Mouse (Mus musculus) thymus, postnatal 36 days (tissue): Measurements from ENCODE around the gene Mnt.
"Not testable (repeated sequence)": the region's sequence is repeated elsewhere in the genome, so short reads cannot be mapped to it uniquely, and the experiment has no call there.

ENCODE experiments used
- DNase-seq, 2 experiments: peaks; one replicate each; pipeline ENCODE4 v3.0.0; 2022; ENCODE audit warnings: mixed read lengths in 2 of 2

Mnt gene

DNA sequence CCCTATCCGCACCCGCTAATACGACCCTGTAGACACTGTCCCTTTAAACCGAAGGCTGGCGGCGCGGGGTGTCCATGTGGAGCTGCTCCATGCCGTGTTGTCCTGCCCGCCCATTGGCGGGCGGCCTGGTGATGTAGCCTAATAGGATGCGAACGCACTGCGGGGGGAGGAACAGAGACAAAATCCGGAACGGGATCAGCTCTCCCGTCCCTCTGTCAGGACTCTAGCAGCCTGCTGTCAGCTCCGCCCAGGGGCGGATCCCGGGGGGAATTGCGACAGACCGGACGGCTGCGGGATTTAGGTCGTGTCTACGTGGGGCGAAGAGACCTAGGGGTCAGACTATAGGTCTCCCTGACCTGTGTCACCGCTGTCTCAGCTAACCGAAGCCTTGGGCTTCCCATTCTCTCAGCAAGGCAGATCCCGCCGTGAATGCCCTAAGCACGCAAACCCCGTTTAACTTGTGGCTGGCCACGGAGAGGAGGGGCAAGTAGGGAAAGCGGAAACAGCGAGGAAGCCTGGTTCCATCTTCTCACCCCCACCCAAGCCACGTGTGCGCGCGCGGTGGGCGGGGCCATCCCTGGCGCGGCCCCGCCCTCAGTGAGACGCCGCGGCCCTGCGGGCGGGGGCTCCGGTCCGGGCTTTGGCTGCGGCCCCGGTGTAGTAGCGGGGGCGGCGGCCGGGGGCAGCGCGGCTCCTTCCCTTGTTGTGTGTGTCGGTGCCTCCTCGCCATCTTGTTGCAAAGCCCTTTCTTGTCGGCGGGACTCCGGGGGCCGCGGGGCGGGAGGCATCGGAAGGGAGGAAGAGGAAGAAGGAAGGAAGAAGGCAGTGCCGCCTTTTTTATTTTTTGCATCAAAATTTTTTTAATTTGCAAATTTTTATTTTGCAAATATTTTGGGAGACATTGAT, at the start of gene Mnt:
Gene Mnt (plus strand): TSS at position 665 of the 906 bp plus-strand sequence.
- peak; percentile 90 to 93 for DNase-seq

DNA sequence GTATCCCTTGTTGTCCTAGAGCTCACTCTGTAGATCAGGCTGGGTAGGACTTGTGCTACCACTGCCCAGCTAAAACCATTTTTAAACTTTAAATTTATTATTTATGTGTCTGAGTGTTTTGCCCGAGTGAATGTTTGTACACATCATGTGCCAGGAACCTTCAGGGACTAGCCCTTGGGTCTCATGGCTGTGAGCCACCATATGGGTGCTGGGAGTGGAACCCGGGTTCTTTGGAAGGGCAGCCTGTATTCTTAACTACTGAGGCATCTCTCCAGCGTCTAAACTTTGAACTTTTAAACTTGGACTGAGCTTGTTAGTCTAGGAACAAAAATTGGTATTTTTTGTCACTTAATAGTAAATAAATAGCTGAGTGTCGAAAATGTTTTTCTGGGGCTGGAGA, 37.8 kb upstream of the Mnt start:
- no peak for DNase-seq

DNA sequence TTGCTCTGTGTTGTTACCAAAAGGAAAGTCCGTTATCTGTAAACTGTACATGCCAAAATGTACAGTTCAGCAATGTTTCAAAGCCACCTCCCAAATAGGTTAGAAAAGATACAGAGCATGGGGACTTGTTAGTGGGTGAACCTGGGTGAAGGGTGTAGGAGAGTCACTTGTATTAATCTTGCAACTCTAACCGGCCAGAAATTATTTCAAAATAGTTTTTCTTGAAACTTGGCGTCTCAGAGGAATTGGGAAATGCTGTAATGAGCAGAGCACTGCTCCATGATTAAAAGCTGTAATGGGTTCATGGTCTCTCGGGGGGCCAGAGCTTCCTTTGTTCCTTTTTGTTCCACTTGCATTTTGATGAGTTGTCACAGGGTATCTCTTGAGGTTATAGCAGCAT, 30.1 kb upstream of the Mnt start:
- DNase-seq = no peak

DNA sequence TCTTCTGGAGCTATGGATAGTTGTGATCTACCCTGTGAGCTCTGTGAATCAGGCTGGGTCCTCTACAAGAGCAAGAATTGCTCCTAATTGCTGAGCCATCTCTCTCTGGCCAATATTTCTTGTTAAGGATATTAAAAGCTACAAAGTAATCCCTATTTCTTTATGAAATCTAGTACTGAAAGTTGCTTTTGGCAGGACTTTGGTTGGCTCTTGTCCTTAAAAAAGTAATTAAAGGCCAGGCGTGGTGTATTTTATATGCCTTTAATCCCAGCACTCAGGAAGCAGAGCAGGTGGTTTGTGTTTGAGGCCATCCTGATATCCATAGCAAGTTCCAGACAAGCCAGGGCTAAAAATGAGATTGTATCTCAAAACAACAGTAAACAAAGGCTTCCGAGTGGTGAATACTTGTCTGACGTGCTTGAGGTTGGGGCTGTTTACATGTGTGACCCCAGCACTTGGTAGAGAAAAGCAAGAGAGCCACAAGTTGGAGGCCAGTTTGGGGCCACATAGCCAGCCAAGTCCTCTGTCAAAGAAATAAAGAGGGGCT, 26.6 kb upstream of the Mnt start:
- no peak for DNase-seq

DNA sequence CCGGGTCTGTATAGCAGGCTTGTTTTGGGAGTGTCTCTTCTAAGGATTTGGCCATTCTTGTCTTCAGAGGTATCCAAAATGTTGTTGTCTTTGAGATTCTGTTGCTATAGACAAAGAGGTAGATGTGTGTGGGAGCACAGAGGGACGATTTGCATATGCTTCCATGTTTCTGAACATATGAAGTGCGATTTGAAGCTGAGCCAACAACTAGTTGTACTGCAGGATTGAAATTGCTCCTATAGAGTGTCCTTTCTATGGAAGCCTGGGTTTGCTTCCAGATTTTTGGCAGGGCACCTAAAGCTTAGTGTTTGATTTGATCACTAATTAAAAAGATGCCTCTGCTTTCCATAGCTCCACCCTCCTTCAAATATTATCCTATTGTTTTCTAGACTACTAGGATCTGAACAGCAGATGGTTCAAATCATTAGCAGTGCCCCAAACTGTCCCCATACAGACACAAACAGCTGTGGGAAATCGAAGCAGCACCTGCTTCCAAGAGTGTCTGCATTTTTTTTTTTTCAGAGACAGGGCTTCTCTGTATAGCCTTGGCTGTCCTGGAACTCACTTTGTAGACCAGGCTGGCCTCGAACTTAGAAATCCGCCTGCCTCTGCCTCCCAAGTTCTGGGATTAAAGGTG, 23.4 kb upstream of the Mnt start:
- DNase-seq = no peak

DNA sequence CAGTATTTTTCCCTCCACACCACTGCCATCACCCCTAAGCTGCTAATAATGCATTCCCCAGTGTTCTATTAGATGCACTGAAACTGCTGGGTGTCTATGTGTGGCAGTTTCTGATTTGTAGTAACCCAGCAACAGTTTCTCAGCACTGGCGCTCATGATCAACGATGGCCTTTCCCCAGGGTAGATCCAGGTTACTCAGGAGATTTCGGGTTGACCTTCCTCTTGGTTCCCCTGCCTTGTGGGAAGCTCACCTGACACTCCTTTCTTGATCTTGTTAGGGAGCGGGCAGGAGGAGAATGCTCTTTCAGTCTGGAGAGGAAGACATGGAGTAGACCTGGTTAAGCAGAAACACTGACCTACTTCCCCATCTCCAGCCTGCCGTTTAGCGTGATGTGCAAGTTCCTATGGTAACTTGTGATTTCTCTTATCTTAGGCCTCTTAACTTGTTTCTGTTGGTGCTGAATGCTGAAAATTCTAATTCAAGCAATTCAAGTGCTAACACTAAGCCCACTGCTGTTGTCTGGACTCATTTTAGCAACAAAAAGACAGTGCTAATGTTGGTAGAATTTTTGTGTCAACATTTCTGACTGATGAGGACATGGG, 22.4 kb upstream of the Mnt start:
- no peak for DNase-seq

DNA sequence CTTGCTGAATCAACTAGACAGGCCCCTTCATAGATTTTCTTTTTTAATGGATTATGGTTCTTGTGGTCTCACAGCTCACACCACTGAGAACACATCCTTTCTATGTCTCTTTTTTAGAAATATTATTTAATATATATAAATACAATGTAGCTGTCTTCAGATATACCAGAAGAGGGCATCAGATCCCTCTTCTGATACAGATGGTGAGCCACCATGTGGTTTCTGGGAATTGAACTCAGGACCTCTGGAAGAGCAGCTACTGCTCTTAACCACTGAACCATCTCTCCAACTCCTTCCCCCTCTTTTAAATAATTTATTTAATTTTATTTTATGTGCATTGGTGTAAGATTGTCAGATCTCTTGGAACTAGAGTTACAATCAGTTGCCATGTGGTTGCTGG, 20.6 kb upstream of the Mnt start:
- DNase-seq = no peak

DNA sequence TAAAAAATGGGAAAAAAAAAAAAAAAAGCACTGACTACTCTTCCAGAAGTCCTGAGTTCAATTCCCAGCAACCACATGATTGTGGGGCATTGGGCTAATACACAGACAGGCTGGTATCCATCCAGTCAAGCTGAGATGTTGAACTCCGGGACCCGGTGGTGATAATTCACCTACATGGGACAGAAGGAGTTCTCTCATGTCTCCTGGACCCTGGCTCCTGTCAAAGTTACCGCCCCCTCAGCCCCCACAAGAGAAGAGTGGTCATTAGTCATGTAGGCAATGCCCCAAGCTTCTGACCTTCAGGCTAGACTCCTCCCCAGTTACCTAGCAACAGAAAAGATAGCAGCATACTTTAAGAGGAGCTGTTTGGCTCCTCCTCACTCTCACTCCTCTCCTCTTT, 19.7 kb upstream of the Mnt start:
- DNase-seq = not testable (repeated sequence)

DNA sequence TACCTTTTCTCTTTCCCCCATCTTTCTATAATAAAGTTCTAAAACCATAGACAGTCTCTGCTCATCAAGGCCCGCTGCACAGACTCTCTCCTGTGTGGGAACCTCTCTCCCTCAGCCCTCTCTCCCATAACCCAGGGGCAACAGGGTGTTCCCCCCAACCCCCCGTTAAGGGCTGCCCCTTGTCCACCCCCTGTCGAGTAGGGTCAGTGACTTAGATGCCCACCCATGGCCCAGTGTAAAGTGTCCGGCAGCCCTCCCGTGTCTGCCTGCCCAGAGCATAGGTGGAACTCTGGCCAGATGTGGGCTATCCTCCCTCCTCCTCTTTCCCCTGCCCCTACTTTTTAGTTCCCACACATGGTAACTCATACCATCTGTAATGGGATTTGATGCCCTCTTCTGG, 19.2 kb upstream of the Mnt start:
- no peak for DNase-seq

DNA sequence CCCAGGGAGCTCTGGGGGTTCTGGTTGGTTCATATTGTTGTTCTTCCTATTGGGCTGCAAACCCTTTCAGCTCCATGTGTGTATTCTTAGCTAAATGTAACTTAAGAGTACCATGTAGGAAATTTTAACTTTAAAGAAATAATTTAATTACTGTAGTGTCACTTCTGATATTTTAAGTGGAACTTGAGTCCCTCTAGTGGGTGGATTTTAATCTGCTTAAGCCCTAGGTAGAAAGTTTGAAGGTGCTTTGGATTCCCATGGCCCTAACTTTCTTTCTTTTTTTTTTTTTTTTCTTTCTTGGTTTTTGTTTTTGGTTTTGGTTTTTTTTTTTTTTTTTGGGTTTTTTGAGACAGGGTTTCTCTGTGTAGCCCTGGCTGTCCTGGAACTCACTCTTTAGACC, 14.9 kb upstream of the Mnt start:
- DNase-seq = no peak

DNA sequence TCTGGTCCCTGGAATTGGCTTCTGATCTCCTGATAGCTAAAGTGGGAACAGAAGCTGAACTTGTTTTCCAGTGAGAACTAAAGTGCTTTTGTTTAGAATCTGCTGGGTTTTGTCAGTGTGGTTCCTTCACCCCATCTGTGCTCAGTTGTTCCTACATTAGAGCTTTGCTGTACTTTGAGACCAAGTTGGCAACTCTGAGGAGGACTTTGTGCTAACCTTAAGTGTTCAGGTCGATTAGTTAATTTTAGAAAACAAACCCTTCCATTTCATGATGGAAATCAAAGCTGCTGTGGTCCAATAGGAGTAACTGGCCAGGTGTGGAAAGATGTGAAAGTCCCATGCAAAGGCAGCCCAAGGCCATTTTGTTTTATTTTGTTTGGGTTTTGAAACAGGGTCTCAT, 9.8 kb upstream of the Mnt start:
- no peak for DNase-seq

DNA sequence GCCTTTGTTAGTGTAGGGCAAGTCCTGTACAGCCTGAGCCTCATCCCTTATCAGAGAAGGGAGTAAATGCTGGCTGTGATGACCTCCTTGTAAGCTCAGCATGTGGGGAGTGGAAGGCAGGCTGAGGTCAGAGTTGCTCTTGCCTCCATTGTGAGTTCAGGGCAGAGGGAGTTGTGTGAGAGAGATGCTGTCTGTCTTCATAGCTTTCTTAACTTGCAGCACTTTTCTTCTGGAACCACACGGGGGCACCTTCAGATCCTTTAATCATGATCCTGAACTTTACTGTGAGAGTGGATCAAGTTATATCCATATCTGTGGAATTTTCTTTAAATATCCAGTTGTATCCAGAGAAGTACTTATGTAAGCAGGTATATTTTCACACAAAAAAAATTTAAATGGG, 9.3 kb upstream of the Mnt start:
- peak in 1 of 2 experiments; percentile 8 for DNase-seq

DNA sequence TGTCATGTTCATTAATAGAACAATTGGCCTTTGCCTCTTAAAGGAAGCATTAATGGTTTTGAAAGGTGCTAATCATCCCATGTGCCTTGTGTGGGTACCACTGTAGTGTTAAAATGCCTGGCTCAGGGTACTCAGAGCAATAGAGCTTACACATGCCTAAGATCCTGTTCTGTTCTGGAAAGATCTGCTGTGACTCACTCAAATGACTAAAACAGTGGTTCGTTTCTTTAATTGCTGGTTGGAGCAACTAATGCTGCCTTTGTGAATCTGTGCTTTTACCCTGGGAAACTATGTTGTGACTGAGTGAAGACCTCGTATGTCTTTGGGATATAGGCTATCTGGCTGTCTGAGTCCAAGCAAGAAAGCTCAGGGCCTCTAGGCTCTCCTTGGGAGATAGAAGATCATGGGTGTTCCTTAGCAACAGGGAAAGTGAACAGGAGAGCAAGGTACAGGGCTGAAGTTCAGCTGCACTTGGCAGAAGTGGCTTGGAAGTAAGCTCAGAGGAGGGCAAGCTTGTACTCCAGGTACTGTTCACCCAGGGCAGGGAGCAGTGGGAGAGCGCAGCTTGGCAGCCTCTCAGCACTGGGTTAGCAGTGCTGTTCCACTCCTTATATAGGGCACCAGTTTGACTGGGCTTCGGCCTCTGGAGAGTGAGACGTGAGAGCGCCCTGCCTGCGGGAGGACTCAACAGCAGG, 7.8 kb upstream of the Mnt start:
- DNase-seq = no peak

DNA sequence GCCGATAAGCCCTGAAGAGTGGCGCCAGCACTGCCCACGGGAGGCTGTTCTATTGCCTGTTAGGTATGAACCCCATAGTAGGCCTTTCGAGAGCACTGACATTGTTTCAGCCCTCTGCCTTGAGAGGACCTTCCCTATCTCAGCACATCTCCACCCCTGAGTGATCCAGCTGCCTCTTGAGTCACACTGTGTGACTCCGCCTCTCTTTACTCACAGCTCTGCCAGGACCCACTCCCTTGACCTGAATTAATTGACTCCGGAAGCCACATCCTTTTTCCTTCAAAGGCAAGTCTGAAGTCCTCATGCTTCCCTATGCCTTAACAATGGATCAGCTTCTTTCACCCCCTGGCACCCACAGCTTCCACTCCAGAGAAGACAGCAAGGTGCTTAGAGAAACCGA, 4.6 kb upstream of the Mnt start:
- no peak for DNase-seq

DNA sequence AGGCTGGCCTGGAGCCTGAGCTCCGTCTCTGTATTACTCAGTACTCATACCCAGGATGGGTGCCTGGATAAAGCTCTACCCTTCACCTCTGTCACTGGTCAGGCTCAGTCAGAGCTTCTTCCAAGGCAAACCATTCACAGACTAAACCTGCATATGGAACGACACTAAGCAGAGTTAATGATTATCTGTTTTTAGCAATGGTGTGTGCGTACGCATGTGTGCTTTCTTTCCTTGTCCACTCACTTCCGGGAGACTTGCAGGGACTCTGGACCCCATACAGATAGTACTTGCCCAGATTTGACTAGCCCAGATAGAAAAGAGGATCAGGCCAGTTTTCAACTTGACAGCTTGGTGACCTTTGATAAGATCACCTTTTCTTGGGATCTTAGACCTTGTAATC, 4.0 kb upstream of the Mnt start:
- no peak for DNase-seq

DNA sequence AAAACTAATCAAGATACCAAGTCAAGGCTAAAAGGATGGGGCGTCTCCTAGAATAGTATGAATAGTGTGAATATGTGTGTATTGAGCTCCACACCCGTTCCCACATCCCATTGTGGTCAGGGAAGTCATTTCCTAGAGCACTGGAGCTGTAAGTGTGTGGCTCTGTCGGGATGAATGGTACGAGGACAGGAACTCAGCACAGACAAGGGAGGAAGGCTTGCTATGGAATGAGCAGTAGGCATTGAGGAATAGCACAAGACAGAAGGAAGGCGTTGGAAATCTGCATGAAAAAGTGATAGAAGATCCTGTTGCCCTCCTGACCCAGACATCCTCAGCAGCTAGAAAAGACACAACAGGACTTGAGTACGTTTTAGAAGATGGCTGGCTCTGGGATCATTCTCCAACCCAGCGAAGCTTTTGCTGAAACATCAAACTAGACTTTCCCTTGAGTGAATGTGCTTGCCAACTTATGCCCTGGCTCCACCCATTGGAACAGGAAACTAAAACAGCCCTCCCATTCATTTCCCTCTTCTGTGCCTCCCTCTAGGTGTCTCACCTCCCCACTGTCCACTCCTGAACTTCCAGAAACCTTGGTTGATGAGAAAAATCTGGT, 2.8 kb upstream of the Mnt start:
- DNase-seq = no peak

DNA sequence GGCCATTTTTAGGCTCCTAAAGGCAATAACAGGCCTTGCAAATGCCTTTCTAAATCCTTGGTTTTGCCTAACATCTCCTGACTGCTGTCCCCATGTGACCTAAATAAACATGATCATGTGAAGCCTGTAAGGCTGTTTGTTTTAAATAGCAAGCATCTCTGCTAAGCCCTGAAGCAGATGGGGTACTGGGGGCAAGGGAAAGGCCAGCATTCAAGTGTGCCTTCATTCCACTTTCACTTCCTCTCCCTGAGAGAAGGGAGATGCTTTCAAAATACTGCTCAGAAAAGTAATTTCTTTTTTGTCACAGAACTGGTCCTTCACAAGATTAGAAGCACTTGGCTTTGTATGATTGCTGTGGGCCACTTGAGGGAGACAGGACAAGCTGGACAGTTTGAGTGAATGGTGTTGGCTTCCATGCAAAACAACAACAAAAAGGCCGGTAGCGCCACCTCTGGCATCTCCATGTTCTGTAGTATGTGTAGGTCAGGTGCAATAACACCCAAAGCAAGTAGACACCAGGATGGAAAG, 2.3 kb upstream of the Mnt start:
- DNase-seq = peak in 1 of 2 experiments; percentile 12

DNA sequence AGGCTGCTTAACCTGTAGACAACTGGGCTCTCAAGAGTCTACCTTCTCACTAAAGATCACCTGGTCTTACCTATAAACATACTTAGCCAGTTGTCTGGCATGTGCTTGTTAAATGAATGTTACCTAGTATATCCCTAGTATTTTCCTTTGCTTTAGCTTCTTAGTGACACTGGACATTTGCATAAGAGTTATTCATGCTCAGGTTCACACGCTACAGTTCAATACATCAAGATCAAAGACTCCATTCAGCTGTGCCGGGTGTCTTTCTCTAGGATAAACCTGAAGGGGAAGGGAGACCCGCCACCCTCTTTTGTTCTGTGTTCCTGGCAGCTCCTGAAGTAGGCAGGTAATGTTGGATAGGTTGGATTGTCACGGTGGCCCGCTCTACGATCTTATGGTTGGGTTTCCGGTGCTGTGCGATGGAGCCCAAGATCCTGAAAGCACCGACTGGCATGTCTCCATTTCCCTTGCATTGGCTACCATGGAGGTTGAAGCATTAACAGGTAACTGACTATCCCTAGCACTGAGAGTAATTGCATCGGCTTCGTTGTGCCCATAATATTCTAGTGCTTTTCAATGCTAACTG, 1.7 kb upstream of the Mnt start:
- DNase-seq = peak in 1 of 2 experiments; percentile 15

DNA sequence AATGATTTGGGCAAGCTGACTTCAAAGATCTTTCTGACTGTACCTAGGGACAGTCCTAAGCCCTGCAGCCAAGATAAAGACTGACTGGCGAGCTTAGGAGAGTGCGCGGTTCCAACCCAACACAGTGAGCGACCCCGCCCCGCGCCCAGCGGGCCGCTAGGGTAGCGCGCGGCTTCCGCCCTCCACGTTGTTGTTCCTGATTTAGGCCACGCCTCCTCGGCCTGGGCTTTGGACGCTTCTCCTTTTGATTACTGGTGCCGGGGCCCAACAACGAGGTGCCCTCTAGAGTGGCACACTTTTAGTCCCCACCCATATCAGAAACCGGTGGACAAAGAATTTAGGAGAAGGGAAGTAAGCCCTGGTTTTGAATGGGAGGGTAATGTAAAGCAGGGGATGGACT, 908 bp upstream of the Mnt start:
- peak; percentile 82 to 84 for DNase-seq

DNA sequence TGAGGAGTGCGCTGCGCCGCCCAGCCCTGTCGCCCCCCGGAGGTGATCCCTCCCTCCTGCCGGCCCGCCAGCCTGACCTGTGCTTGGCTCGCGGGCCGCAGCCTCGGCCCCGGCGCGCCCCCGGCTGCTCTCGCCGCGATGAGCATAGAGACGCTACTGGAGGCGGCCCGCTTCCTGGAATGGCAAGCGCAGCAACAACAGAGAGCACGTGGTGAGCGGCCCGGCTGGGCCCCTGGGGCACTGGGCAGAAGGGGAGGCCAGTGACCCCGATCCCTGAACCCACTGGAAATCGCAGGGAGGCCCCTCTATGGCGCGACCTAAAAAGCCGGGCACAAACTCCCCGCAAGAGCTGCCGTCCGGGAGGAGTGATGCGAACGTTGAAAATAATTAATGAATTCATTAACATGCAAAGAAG, 478 bp downstream of the Mnt start:
- DNase-seq = peak; percentile 52 to 70

DNA sequence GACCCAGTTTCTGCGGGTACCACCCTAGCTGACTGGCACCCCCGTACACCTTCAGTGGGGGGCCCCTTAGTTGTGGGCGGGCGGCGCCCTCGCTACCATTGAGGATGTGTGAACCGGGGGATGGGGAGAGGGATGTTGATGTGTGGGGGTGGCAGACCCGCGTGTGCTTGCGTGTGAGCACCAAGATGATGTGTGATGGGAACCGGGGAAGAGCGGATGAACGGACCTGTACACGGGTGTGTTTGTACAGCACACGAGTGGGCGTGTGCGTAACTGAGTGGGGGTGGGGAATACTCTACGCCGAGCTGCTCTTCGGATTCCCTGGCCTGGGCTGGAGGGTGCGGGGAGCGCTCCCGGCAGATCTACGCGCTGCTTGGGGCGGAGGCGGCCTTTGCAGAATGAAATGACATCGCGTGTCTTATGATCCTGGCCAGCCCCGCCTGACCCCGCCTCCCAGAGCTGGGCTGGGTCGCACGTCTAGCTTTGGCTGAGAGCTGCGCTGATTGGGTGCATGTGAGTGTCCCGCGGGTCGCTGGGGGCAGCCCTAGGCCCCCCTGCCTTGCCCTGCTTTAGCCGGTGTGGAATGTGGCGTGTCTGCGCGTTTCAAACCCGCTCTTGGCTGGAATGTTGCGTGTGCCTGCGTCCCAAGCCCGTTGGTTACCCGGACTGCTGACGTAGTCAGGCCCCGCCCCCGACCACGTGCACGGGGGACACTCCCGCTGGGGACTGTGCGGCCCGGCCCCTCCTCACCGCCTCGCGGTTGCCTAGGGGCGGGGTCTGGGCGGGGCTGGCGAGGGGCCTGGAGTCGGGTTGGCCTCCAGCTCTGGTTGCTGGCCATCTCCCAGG, 1.1 kb downstream of the Mnt start:
- DNase-seq = peak; percentile 97
